Mouse (Mus musculus): ENCODE results near the gene Sytl2.

GRCm38 (mm10) chr7:90352183-90352582, 50.1 kb downstream of the Sytl2 start:
- no peak for TF ChIP-seq POLR2A (IDR thresholded peaks at IDR 0.05; ENCODE audit: borderline replicate concordance, extremely low read depth, insufficient read depth, insufficient read length, poor library complexity, severe bottlenecking)
- no peak for TF ChIP-seq CTCF (IDR thresholded peaks at IDR 0.05; ENCODE audit: borderline replicate concordance, extremely low read depth, insufficient read depth, insufficient read length)
